Mouse (Mus musculus): Measurements from ENCODE around the gene Pth1r.

DNA sequence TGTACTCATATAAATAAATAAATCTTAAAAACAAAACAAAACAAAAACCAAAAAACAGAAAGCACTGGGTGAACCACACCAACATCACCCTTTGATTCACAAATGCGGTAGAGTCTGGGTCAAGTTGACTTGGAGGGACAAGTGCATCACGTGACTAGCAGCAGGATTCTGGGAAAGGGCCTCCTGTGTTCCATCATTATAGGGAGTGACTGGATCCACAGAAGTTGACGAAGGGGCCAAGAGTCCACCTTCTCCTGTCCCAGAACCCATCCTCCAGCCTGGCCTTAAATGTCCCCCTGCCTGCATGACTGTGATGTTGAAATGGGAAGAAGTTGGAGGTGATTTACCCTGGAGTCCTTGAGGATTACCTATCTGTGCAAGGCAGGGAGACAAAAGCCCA is 28.1 kb downstream of the Pth1r start:
- no peak for TF ChIP-seq CTCF (IDR thresholded peaks at IDR 0.05; ENCODE audit: low read depth, low read length)
- TF ChIP-seq POLR2A (IDR thresholded peaks at IDR 0.05; ENCODE audit: extremely low read depth, insufficient read depth, low read length) = no peak
